Mouse (Mus musculus) lung, embryonic 14.5 days (tissue): ENCODE measurements around the gene Tmprss4. TPM values are rescaled to one million over a fixed set of nuclear protein-coding genes. Genes with fewer than 3 reads are reported as not detected.

Experiments used
- ATAC-seq: fragments of 200-750 bp; cut with Nextera tagmentation; 2 replicates; pipeline ENCODE4 v1.8.0; 2017; ENCODE audit warnings: mild to moderate bottlenecking, moderate TSS enrichment, moderate library complexity; ENCODE audit not compliant: insufficient read depth
- DNase-seq: peaks from one replicate; pipeline ENCODE4 v3.0.0-alpha.2; 2015
- H3K27ac ChIP-seq: fragments of 300-500 bp; sonication (generic); 2 replicates; pipeline ENCODE4 v1.5.1; 2014; ENCODE audit warnings: low read depth, mild to moderate bottlenecking, moderate library complexity
- H3K27me3 ChIP-seq: fragments of 300-500 bp; sonication (generic); 2 replicates; pipeline ENCODE4 v1.6.1; 2014; ENCODE audit warnings: low read length, control low read depth; ENCODE audit not compliant: insufficient read depth
- H3K36me3 ChIP-seq: fragments of 300-500 bp; sonication (generic); 2 replicates; pipeline ENCODE4 v1.6.1; 2014; ENCODE audit warnings: control low read depth; ENCODE audit not compliant: insufficient read depth
- H3K4me1 ChIP-seq: fragments of 300-500 bp; sonication (generic); 2 replicates; pipeline ENCODE4 v1.6.1; 2014; ENCODE audit warnings: antibody characterized with exemption, control low read depth; ENCODE audit not compliant: insufficient read depth
- H3K4me2 ChIP-seq: fragments of 300-500 bp; sonication (generic); 2 replicates; pipeline ENCODE4 v1.6.1; 2014; ENCODE audit warnings: mild to moderate bottlenecking
- H3K4me3 ChIP-seq: fragments of 300-500 bp; sonication (generic); 2 replicates; pipeline ENCODE4 v1.5.1; 2014; ENCODE audit warnings: low read depth, low read length
- H3K9ac ChIP-seq: fragments of 300-500 bp; sonication (generic); 2 replicates; pipeline ENCODE4 v1.6.1; 2014
- H3K9me3 ChIP-seq: fragments of 300-500 bp; sonication (generic); 2 replicates; pipeline ENCODE4 v1.6.1; 2016; ENCODE audit warnings: low read depth, low read length, control low read depth
- CTCF ChIP-seq: IDR thresholded peaks from 2 replicates; pipeline ENCODE4 v1.5.1; 2016; ENCODE audit warnings: antibody characterized with exemption, low read depth
- WGBS: fragments of 180-500 bp; shearing (Covaris S2); extraction: QIAGEN DNeasy Blood & Tissue Kit; methylation state at CpG from one replicate; pipeline ENCODE4 v1.1.7; 2014; 5-methylcytosine and 5-hydroxymethylcytosine counted together
- polyA plus RNA-seq: library from polyadenylated mRNA; unstranded; fragments of >200 nt; fragmentation: Nextera tagmentation; extraction: Ambion mirVana; gene quantifications from 2 replicates; pipeline ENCODE4 v1.2.1, GENCODE M21; 2014

Gene Tmprss4
- polyA plus RNA-seq, 1 experiment from 2014 or later, result 0.54 TPM

- 8% methylated on average over 2 of the region's 2 CpGs for WGBS
Observed at GRCm38 (mm10) chr9:45181770-45182169, 22.1 kb downstream of the Tmprss4 start, which contains the start of gene BC049352. TSS of gene BC049352 (plus strand) at chr9:45182007.

DNA sequence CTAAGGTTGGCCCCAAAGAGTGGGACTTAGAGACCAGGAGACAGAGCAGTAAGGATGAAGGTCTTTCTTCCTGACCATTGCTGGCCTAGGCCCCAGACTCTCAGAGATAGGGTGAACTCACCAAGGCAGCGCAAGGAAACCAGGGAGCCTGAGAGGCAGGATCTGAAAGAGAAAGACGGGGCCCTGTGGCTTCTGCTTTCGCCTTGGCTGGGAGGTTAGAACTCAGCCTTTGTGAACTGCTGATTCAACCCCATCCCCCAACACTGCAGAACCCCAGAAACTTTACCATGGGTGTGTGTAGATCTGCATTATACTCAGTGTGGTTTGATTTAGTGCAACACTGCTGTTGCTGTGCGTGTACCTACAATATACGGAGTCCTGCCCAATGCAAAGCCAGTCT is 24.6 kb downstream of the Tmprss4 start:
- TF ChIP-seq CTCF, result no peak
- no peak overlapping the region for H3K4me3 ChIP-seq
- no peak overlapping the region for H3K27ac ChIP-seq
- DNase-seq (no peak), ATAC-seq (no peak)
- no peaks in the 10 kb centered on the region for H3K9me3 ChIP-seq
- no peak overlapping the region for H3K9ac ChIP-seq
- H3K36me3 ChIP-seq, result no peaks in the 10 kb centered on the region
- 83% methylated on average over 5 of the region's 5 CpGs for WGBS
- no peaks in the 10 kb centered on the region for H3K27me3 ChIP-seq
- H3K4me1 ChIP-seq, result no peaks in the 10 kb centered on the region
- H3K4me2 ChIP-seq, result no peak overlapping the region

More at GRCm38 (mm10) chr9:45181770-45182169, 22.1 kb downstream of the Tmprss4 start, which contains the start of gene BC049352:
- Histone ChIP-seq H3K27me3 (no peaks in the 10 kb centered on the region), H3K27ac (no peak within 1 kb of the TSS), H3K9me3 (no peaks in the 10 kb centered on the region), H3K9ac (no peak within 1 kb of the TSS), H3K36me3 (no peaks in the 10 kb centered on the region), H3K4me2 (no peak within 1 kb of the TSS), H3K4me1 (no peaks in the 10 kb centered on the region), H3K4me3 (no peak within 1 kb of the TSS)
- no peak for TF ChIP-seq CTCF
- no peak for ATAC-seq
- no peak for DNase-seq

DNA sequence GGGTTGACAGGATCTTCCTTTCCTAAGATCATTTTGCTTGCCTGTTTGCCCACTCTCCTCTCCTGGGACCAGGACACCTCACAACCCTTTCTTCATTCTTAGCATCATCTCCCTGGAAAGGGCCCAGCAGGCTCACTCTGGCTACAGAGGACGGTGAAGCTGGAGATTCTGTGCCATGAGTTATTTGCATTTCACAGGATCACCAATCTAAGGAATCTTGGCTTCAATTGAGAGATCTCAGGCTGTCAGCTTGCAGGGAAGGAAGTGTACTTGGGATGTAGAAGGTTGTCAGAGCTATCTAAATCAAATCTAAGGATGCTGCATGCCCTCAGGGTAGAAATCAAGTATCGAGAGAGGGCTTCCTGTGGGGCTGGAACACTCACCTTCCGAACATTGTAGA is 30.4 kb downstream of the Tmprss4 start:
- no peak overlapping the region for H3K4me2 ChIP-seq
- no peak for TF ChIP-seq CTCF
- no peak overlapping the region for H3K27ac ChIP-seq
- H3K4me3 ChIP-seq, result no peak overlapping the region
- H3K4me1 ChIP-seq, result no peaks in the 10 kb centered on the region
- H3K9me3 ChIP-seq, result no peaks in the 10 kb centered on the region
- no peak for ATAC-seq
- H3K9ac ChIP-seq, result no peak overlapping the region
- DNase-seq, result no peak
- no peaks in the 10 kb centered on the region for H3K36me3 ChIP-seq
- WGBS, result 62% methylated on average over 3 of the region's 3 CpGs
- no peaks in the 10 kb centered on the region for H3K27me3 ChIP-seq

DNA sequence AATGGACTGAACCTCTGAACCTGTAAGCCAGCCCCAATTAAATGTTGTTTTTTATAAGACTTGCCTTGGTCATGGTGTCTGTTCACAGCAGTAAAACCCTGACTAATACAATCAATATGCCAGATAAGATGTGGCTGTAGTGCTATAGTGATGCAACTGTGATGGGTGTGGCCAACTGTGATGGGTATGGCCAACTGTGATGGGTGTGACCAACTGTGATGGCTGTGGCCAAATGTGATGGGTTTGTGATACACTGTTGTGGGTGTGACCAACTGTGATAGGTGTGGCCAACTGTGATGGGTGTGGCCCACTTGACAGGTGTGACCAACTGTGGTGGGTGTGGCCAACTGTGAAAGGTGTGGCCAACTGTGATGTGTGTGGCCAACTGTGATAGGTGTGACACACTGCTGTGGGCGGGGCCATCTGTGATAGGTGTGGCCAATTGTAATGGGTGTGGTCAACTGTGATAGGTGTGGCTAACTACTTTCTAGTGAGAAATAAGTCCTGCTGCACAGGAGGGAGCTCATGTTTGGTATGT is 32.8 kb downstream of the Tmprss4 start:
- no peak overlapping the region for H3K4me3 ChIP-seq
- no peak overlapping the region for H3K9ac ChIP-seq
- no peaks in the 10 kb centered on the region for H3K27me3 ChIP-seq
- no peaks in the 10 kb centered on the region for H3K4me1 ChIP-seq
- no peak for TF ChIP-seq CTCF
- DNase-seq (no peak), ATAC-seq (no peak)
- no peak overlapping the region for H3K4me2 ChIP-seq
- H3K27ac ChIP-seq, result no peak overlapping the region
- no peaks in the 10 kb centered on the region for H3K36me3 ChIP-seq
- H3K9me3 ChIP-seq, result no peaks in the 10 kb centered on the region
- WGBS, result 85% methylated on average over 1 of the region's 1 CpGs

DNA sequence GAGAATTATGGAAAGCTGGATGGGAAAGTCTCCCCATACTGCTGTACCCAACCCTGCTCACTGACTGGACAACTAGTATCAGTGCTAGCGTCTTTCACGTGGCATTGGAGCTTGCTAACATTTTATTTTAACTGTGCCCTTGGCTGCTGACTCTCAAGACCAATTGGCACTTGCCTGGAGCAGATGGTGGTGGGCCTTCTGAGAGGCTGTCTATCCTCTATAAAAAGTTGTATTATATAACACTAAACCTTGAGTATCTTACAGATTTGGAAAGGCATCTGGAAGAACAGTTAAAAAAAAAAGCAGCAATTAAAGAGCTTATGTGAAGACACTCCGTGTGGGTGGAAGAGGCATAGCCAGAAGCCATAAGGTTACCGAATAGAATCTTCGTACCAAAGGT is 33.7 kb downstream of the Tmprss4 start:
- no peaks in the 10 kb centered on the region for H3K36me3 ChIP-seq
- H3K4me3 ChIP-seq, result no peak overlapping the region
- H3K4me2 ChIP-seq, result no peak overlapping the region
- no peaks in the 10 kb centered on the region for H3K27me3 ChIP-seq
- DNase-seq (no peak), ATAC-seq (no peak)
- no peak for TF ChIP-seq CTCF
- 87% methylated on average over 5 of the region's 5 CpGs for WGBS
- no peak overlapping the region for H3K27ac ChIP-seq
- no peaks in the 10 kb centered on the region for H3K4me1 ChIP-seq
- H3K9me3 ChIP-seq, result no peaks in the 10 kb centered on the region
- H3K9ac ChIP-seq, result no peak overlapping the region

DNA sequence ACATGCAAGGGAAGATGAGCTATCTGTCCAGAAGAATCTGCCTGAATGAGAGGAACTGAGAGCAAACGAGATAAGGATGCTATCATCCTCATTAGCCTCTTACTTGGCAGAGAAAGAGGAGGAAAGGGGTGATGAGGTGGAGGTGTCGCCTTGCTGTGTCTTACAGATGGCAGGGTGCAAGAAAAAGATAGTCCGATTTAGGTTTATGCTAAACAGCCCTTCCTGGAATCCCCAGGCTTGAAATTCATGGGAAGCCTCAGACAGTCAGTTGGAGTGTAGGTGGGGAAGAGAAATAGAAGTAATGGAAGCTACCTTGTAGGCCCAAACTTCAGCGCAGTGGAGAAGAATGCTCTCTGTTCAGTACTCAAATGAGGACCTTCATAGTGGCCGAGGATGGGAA is 36.0 kb downstream of the Tmprss4 start:
- no peaks in the 10 kb centered on the region for H3K9me3 ChIP-seq
- no peaks in the 10 kb centered on the region for H3K36me3 ChIP-seq
- 56% methylated on average over 5 of the region's 5 CpGs for WGBS

GRCm38 (mm10) chr9:45153361-45153760 is 50.5 kb downstream of the Tmprss4 start:
- TF ChIP-seq CTCF, result no peak
- Histone ChIP-seq H3K9me3 (no peaks in the 10 kb centered on the region), H3K36me3 (no peaks in the 10 kb centered on the region), H3K4me2 (no peak overlapping the region), H3K27me3 (no peaks in the 10 kb centered on the region), H3K4me3 (no peak overlapping the region), H3K4me1 (no peaks in the 10 kb centered on the region), H3K9ac (no peak overlapping the region), H3K27ac (no peak overlapping the region)
- WGBS, result 46% methylated on average over 7 of the region's 7 CpGs
- no peak for DNase-seq
- no peak for ATAC-seq

More for the DNA sequence above, 36.0 kb downstream of the Tmprss4 start:
- H3K27ac ChIP-seq, result no peak overlapping the region
- no peak overlapping the region for H3K4me3 ChIP-seq
- H3K27me3 ChIP-seq, result no peaks in the 10 kb centered on the region
- no peak for TF ChIP-seq CTCF
- DNase-seq (no peak), ATAC-seq (no peak)
- H3K4me2 ChIP-seq, result no peak overlapping the region
- H3K4me1 ChIP-seq, result no peaks in the 10 kb centered on the region
- H3K9ac ChIP-seq, result no peak overlapping the region
